ENCODE assay signal across 22 mouse cellular contexts in the genomic region with DNA sequence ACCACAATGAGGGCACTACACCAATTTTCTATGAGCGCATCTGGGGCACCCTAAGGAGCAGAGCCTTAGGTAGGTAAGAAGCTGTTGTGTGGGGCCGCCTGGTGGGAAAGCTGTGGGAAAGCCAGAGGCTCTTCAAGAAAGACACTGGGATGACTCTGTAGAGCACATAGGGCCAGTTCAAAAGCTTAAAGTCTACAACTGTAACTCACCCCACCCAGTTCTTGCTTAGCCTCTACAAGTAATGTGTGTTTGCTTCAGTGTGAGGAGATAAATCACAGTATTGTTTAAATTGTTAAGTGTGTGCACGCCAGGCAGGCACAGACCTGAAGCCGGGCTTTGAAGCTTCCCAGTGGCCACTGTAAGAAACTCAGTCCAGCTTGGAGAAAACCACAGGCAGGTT. TPM values are rescaled to one million over a fixed set of nuclear protein-coding genes. Genes with fewer than 3 reads are reported as not detected.
"Had no signal": no experiment of that assay in that cellular context is flagged by ENCODE, and none has a peak within 500 bp of the region (broad histone marks: within the 10 kb centered on the region; RNA-seq: fewer than 3 reads in every experiment).

No protein-coding gene starts in this region.

- H3K4me3 ChIP-seq: hindbrain, embryonic 15.5 days; left cerebral cortex, adult 2 months; liver, embryonic 13.5 days; megakaryocyte, embryonic 14.5 days; midbrain, embryonic 15.5 days; neural tube, embryonic 12.5 days had no signal

- ATAC-seq: intestine, embryonic 16.5 days; liver, postnatal 0 days; midbrain, embryonic 15.5 days had no signal

- H3K9me3 ChIP-seq: hindbrain, embryonic 15.5 days; liver, embryonic 13.5 days; megakaryocyte, embryonic 14.5 days; midbrain, embryonic 15.5 days; neural tube, embryonic 12.5 days had no signal

- H3K27me3 ChIP-seq: hindbrain, embryonic 15.5 days; liver, embryonic 13.5 days; midbrain, embryonic 15.5 days; neural tube, embryonic 12.5 days had no signal

- H3K27ac ChIP-seq: hindbrain, embryonic 15.5 days; left cerebral cortex, adult 2 months; macrophage; midbrain, embryonic 15.5 days; neural tube, embryonic 12.5 days had no signal

- H3K4me2 ChIP-seq: hindbrain, embryonic 15.5 days; liver, embryonic 13.5 days; midbrain, embryonic 11.5 days; midbrain, embryonic 15.5 days; neural tube, embryonic 12.5 days had no signal

- H3K4me1 ChIP-seq: hindbrain, embryonic 15.5 days; midbrain, embryonic 15.5 days; neural tube, embryonic 12.5 days had no signal

- H3K9ac ChIP-seq: hindbrain, embryonic 15.5 days; liver, embryonic 13.5 days; liver, postnatal 0 days; midbrain, embryonic 15.5 days; neural tube, embryonic 12.5 days had no signal

- H3K36me3 ChIP-seq: hindbrain, embryonic 15.5 days; liver, embryonic 13.5 days; midbrain, embryonic 15.5 days; neural tube, embryonic 12.5 days had no signal

- DNase-seq: kidney, adult 8-10 months; kidney, postnatal 10 days; liver; liver, embryonic 13.5 days; liver, postnatal 0 days; right cerebral cortex, postnatal 4 days; spleen, adult 18-20 months; thymus, adult 18-20 months; thymus, postnatal 14 days had no signal

RNA-seq across cellular contexts. Expression of gene Art4, which starts 8.6 kb away (rescaled TPM):
- total RNA-seq: layer of hippocampus, postnatal 25 days; left cerebral cortex, adult 2 months; monocyte, adult 5-6 weeks had no signal
- polyA plus RNA-seq: macrophage had no signal

RNA-seq across cellular contexts. Expression of gene Mgp, which starts 9.5 kb away (rescaled TPM):
- total RNA-seq: monocyte, adult 5-6 weeks; neutrophil, adult 5-6 weeks had no signal
- polyA plus RNA-seq: macrophage had no signal

RNA-seq across cellular contexts. Expression of gene Smco3, which starts 30.9 kb away (rescaled TPM):
- total RNA-seq: monocyte, adult 5-6 weeks had no signal
- polyA plus RNA-seq: large intestine, adult 2 months; limb, embryonic 11.5 days; liver, embryonic 13.5 days; liver, postnatal 0 days had no signal
